Mouse (Mus musculus): ENCODE measurements around the gene Sft2d2. TPM values are rescaled to one million over a fixed set of nuclear protein-coding genes. Genes with fewer than 3 reads are reported as not detected.

Gene Sft2d2
- polyA plus RNA-seq, 1 experiment from 2014 or later = 14.1 TPM

DNA sequence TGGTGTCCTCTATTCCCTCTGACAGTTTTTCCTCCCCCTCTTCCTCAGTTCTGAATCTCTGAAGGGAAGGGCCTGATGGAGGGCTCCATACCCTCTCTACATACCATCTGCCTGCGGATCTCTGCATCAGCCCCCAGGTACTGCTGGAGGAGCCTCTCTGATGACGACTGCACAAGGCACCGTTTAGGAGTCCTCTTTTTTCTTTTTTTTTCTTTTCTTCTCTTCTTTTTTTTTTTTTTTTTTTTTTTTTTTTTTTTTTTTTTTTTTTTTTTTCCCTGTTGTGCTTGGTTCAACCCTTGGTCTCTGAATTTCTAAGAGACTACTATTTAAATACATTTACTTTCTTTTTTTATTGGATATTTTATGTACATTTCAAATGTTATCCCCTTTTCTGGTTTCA, 24.8 kb downstream of the Sft2d2 start:
- H3K36me3 ChIP-seq (ENCODE audit: control insufficient read depth, insufficient read depth, low read length) = no peaks in the 10 kb centered on the region
- H3K4me1 ChIP-seq (replicated peaks; ENCODE audit: control insufficient read depth, insufficient read depth, low read length) = no peaks in the 10 kb centered on the region
- H3K9ac ChIP-seq (ENCODE audit: low read depth, low read length) = no peak overlapping the region
- H3K4me2 ChIP-seq = no peak overlapping the region
- ATAC-seq (replicated peaks; ENCODE audit: low FRiP score) = no peak
- 80% methylated on average over 3 of the region's 3 CpGs for WGBS
- H3K9me3 ChIP-seq (ENCODE audit: control insufficient read depth, low read length) = no peaks in the 10 kb centered on the region; the same call in 1 of the 2 replicates
- H3K4me3 ChIP-seq (ENCODE audit: low read depth, low read length) = no peak overlapping the region
- no peaks in the 10 kb centered on the region for H3K27me3 ChIP-seq (replicated peaks; ENCODE audit: control insufficient read depth, insufficient read depth, low read length)
- no peak overlapping the region for H3K27ac ChIP-seq (ENCODE audit: low read depth, low read length)
- no peak for DNase-seq (ENCODE audit: low spot score)

DNA sequence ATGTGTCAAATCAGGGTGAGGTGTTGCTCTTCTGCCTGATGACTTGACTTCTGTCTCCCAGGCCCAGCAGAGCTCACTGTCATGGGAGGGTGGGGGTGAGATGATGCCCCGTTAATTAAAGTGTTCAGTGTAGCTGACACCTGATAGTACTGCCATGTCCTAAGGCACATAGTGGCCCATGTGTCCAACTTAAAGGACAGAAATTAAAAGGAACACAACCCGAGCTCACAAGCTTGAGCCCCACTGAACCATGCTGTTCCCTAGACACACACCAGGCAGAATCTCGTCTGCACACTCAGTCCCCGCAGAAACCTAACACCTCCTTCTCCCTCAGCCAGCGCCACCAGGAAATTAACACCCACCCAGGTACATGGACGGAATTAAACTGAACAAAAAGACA, 29.3 kb downstream of the Sft2d2 start:
- no peak for DNase-seq (ENCODE audit: low spot score)
- WGBS = 86% methylated on average over 6 of the region's 6 CpGs
- Histone ChIP-seq H3K4me3 (ENCODE audit: low read depth, low read length) (no peak overlapping the region), H3K27ac (ENCODE audit: low read depth, low read length) (no peak overlapping the region), H3K36me3 (ENCODE audit: control insufficient read depth, insufficient read depth, low read length) (no peaks in the 10 kb centered on the region), H3K4me2 (no peak overlapping the region), H3K27me3 (replicated peaks; ENCODE audit: control insufficient read depth, insufficient read depth, low read length) (no peaks in the 10 kb centered on the region), H3K4me1 (replicated peaks; ENCODE audit: control insufficient read depth, insufficient read depth, low read length) (no peaks in the 10 kb centered on the region), H3K9me3 (ENCODE audit: control insufficient read depth, low read length) (no peaks in the 10 kb centered on the region; the same call in 1 of the 2 replicates), H3K9ac (ENCODE audit: low read depth, low read length) (no peak overlapping the region)
- ATAC-seq (replicated peaks; ENCODE audit: low FRiP score) = no peak; the same call in 1 of the 2 replicates

DNA sequence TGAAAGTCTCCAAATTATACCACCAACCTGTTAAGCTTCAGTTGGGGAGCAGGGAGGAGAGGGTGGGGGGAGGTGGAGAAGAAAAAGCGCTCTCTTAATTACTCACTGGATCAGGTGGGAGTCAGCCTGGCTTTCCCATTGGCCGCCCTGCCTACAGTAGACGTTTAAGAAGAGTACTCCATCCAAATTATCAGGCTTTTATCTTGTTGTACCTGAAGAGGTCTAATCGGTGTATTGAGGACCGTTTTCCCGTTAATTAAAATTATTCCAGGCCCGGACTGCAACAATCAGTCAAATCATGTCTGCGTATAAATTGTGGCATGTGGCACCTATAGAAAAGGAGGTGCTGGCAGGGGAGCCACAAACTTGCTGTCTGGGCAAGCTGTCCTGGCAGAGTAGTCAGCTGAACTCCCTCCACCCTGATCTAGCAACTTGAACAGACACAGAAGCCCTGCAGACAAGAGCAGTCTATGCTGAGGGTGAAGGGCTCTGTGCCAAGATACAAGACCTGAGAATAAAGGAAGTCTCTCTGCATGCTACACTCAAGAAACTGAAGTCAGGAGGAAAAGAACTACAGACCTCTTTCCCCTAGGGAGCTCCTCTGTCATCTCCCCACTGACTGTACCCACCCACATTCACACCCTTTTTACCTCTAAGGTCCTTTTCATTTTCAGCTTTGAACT, 33.4 kb downstream of the Sft2d2 start, which contains the start of gene Tbx19:
Gene Tbx19 (minus strand): TSS at position 51 of the 683 bp plus-strand sequence.
- no peaks in the 10 kb centered on the region for H3K36me3 ChIP-seq (ENCODE audit: control insufficient read depth, insufficient read depth, low read length)
- H3K4me3 ChIP-seq (ENCODE audit: low read depth, low read length) = no peak within 1 kb of the TSS
- H3K4me2 ChIP-seq = no peak within 1 kb of the TSS
- ATAC-seq (replicated peaks; ENCODE audit: low FRiP score) = no peak
- no peaks in the 10 kb centered on the region for H3K27me3 ChIP-seq (replicated peaks; ENCODE audit: control insufficient read depth, insufficient read depth, low read length)
- DNase-seq (ENCODE audit: low spot score) = no peak
- no peaks in the 10 kb centered on the region for H3K4me1 ChIP-seq (replicated peaks; ENCODE audit: control insufficient read depth, insufficient read depth, low read length)
- 81% methylated on average over 8 of the region's 8 CpGs for WGBS
- no peaks in the 10 kb centered on the region; the same call in 1 of the 2 replicates for H3K9me3 ChIP-seq (ENCODE audit: control insufficient read depth, low read length)
- no peak within 1 kb of the TSS for H3K9ac ChIP-seq (ENCODE audit: low read depth, low read length)
- no peak within 1 kb of the TSS for H3K27ac ChIP-seq (ENCODE audit: low read depth, low read length)

DNA sequence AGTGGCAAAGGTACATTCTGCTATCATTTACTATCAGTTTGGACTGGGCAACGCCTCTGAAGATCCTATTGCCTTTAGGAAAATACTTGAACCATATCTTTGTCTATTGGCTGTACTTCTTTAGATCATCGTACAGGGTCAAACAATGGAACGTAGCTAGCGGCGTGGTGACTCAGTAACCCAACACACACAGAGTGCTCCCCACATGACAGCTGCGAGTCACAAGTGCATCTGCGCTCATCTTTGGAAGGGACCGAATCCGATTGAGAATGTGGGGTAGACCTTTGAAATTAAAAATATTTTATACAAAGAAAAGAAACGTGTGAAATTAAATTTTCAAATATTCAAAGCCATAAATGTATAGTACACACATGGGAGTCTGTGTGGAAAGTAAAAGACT, 35.4 kb downstream of the Sft2d2 start:
- no peak overlapping the region for H3K4me3 ChIP-seq (ENCODE audit: low read depth, low read length)
- no peak for ATAC-seq (replicated peaks; ENCODE audit: low FRiP score)
- H3K36me3 ChIP-seq (ENCODE audit: control insufficient read depth, insufficient read depth, low read length) = no peaks in the 10 kb centered on the region
- no peaks in the 10 kb centered on the region for H3K9me3 ChIP-seq (ENCODE audit: control insufficient read depth, low read length)
- H3K9ac ChIP-seq (ENCODE audit: low read depth, low read length) = no peak overlapping the region
- no peak for DNase-seq (ENCODE audit: low spot score)
- 79% methylated on average over 10 of the region's 10 CpGs for WGBS
- no peak overlapping the region for H3K27ac ChIP-seq (ENCODE audit: low read depth, low read length)
- H3K4me1 ChIP-seq (replicated peaks; ENCODE audit: control insufficient read depth, insufficient read depth, low read length) = no peaks in the 10 kb centered on the region
- no peak overlapping the region for H3K4me2 ChIP-seq
- H3K27me3 ChIP-seq (replicated peaks; ENCODE audit: control insufficient read depth, insufficient read depth, low read length) = no peaks in the 10 kb centered on the region

DNA sequence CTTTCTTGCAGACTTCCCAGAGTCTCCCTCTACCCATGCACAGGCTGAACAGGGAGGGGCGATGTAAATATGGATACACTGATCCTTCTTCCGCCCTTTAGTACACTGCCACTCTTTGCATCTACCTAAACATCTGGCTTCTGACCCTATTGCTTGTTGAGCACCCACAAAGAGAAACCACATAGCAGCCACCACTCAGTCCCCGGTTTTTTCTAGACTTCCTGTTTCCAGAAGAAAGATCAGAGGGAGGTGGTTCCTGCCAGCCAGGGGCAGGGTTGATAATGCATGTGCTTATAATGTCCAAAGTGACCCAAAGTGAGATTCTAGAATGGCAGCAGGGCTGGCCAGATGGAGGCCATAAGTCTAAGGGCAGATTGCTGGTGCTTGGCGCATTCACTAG, 40.1 kb downstream of the Sft2d2 start:
- 46% methylated on average over 4 of the region's 4 CpGs for WGBS
- Histone ChIP-seq H3K9me3 (ENCODE audit: control insufficient read depth, low read length) (no peaks in the 10 kb centered on the region), H3K4me3 (ENCODE audit: low read depth, low read length) (no peak overlapping the region), H3K36me3 (ENCODE audit: control insufficient read depth, insufficient read depth, low read length) (no peaks in the 10 kb centered on the region), H3K27ac (ENCODE audit: low read depth, low read length) (no peak overlapping the region), H3K9ac (ENCODE audit: low read depth, low read length) (no peak overlapping the region), H3K4me1 (replicated peaks; ENCODE audit: control insufficient read depth, insufficient read depth, low read length) (no peaks in the 10 kb centered on the region), H3K27me3 (replicated peaks; ENCODE audit: control insufficient read depth, insufficient read depth, low read length) (no peaks in the 10 kb centered on the region), H3K4me2 (no peak overlapping the region)
- ATAC-seq (replicated peaks; ENCODE audit: low FRiP score) = no peak
- no peak for DNase-seq (ENCODE audit: low spot score)

DNA sequence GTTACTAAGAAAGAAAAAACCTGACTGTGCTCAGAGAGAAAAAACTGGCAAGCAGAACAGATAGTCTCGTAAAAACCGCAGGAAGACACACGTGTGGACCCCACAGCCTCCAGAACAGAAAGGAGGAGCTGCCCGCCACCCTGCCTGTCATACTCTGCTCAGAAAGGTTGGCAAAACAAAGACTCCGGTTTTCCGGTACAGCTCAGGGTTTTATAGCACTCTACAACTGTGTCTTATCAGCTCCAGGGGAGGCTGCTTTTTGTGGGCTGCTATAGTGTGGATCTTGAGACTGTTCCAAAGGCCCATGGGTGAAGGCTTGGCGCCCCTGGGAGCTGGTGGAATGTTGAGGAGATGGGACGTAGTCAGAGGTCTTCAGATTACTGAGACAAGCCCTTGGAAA, 43.0 kb downstream of the Sft2d2 start:
- H3K4me1 ChIP-seq (replicated peaks; ENCODE audit: control insufficient read depth, insufficient read depth, low read length) = no peaks in the 10 kb centered on the region
- DNase-seq (ENCODE audit: low spot score) (no peak), ATAC-seq (replicated peaks; ENCODE audit: low FRiP score) (no peak)
- H3K36me3 ChIP-seq (ENCODE audit: control insufficient read depth, insufficient read depth, low read length) = no peaks in the 10 kb centered on the region
- no peak overlapping the region for H3K27ac ChIP-seq (ENCODE audit: low read depth, low read length)
- H3K9ac ChIP-seq (ENCODE audit: low read depth, low read length) = no peak overlapping the region
- no peaks in the 10 kb centered on the region for H3K9me3 ChIP-seq (ENCODE audit: control insufficient read depth, low read length)
- 78% methylated on average over 8 of the region's 8 CpGs for WGBS
- H3K27me3 ChIP-seq (replicated peaks; ENCODE audit: control insufficient read depth, insufficient read depth, low read length) = no peaks in the 10 kb centered on the region
- no peak overlapping the region for H3K4me2 ChIP-seq
- no peak overlapping the region for H3K4me3 ChIP-seq (ENCODE audit: low read depth, low read length)

DNA sequence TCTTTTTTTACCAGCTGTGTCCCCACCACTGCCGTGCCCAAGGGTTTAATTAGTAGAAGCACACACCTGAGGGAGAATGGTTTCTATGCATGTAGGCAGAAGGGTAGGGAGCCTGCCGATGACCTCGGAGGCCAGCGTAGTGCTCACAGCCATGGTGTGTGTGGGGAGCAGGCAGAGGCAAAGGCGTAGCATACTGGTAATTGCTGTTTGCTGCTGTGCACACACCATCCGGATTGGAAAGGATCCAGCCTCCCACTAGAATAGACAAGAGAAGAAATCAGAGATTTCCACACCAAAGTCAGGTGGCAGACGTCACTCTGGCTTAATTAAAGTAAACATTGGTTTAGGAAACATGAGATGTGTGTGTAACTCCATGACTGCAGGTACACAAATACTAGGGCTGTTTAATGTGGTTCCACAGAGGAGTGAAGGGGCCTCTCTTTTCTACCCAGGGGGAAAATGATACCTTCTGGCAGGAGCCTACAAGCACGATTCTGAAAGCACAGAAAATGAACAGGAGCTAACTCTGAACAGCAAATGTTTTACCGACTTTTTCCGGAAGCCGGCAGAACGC, 51.8 kb downstream of the Sft2d2 start:
- Histone ChIP-seq H3K4me1 (replicated peaks; ENCODE audit: control insufficient read depth, insufficient read depth, low read length) (no peaks in the 10 kb centered on the region), H3K9me3 (ENCODE audit: control insufficient read depth, low read length) (no peaks in the 10 kb centered on the region), H3K9ac (ENCODE audit: low read depth, low read length) (no peak overlapping the region), H3K27ac (ENCODE audit: low read depth, low read length) (no peak overlapping the region), H3K27me3 (replicated peaks; ENCODE audit: control insufficient read depth, insufficient read depth, low read length) (no peaks in the 10 kb centered on the region), H3K4me3 (ENCODE audit: low read depth, low read length) (no peak overlapping the region), H3K4me2 (no peak overlapping the region), H3K36me3 (ENCODE audit: control insufficient read depth, insufficient read depth, low read length) (no peaks in the 10 kb centered on the region)
- ATAC-seq (replicated peaks; ENCODE audit: low FRiP score) (no peak), DNase-seq (ENCODE audit: low spot score) (no peak)
- 83% methylated on average over 12 of the region's 12 CpGs for WGBS

DNA sequence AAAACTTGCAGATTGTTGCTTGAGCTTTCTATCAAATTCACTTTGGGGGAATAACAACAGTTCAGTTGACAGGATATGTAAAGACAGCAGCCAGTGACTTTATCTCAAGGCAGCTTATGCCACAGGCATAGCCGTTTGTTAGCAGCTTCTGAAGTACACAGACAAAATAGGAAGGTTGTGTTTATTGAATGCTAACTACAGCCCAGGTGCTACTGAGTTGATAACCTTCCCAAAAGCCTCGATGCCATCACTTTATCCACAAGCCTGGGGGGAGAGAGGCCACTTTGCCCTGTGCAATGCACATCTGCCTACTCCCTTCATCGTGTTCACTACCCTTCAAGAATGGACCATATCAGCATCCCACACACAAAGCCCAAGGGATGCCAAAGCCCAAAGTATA, 54.0 kb downstream of the Sft2d2 start:
- H3K4me3 ChIP-seq (ENCODE audit: low read depth, low read length) = no peak overlapping the region
- no peaks in the 10 kb centered on the region for H3K36me3 ChIP-seq (ENCODE audit: control insufficient read depth, insufficient read depth, low read length)
- H3K27ac ChIP-seq (ENCODE audit: low read depth, low read length) = no peak overlapping the region
- ATAC-seq (replicated peaks; ENCODE audit: low FRiP score) = no peak
- no peak for DNase-seq (ENCODE audit: low spot score)
- no peak overlapping the region for H3K9ac ChIP-seq (ENCODE audit: low read depth, low read length)
- WGBS = 52% methylated on average over 3 of the region's 3 CpGs
- H3K27me3 ChIP-seq (replicated peaks; ENCODE audit: control insufficient read depth, insufficient read depth, low read length) = no peaks in the 10 kb centered on the region
- H3K9me3 ChIP-seq (ENCODE audit: control insufficient read depth, low read length) = no peaks in the 10 kb centered on the region
- no peaks in the 10 kb centered on the region for H3K4me1 ChIP-seq (replicated peaks; ENCODE audit: control insufficient read depth, insufficient read depth, low read length)
- no peak overlapping the region for H3K4me2 ChIP-seq

DNA sequence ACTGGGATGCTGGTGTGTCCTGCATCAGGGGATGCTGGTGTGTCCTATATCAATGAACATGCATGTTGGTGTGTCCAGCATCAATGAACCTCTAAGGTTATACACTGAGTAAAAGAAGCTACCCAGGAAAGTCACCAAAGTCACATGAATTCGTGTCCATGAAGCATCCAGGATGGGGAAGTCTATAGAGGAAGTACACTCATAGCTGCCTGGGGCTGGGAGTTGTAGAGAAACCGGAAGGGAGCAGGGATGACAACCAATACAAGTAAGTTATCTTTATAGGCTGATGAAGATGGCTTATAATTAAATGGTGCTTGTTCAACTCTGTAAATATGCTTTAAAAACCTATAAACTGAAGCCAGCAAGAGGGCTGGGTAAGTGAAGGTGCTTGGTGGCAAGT, 60.4 kb downstream of the Sft2d2 start:
- DNase-seq (ENCODE audit: low spot score) (no peak), ATAC-seq (replicated peaks; ENCODE audit: low FRiP score) (no peak)
- Histone ChIP-seq H3K27ac (ENCODE audit: low read depth, low read length) (no peak overlapping the region), H3K4me3 (ENCODE audit: low read depth, low read length) (no peak overlapping the region), H3K36me3 (ENCODE audit: control insufficient read depth, insufficient read depth, low read length) (no peaks in the 10 kb centered on the region), H3K9me3 (ENCODE audit: control insufficient read depth, low read length) (no peaks in the 10 kb centered on the region), H3K4me1 (replicated peaks; ENCODE audit: control insufficient read depth, insufficient read depth, low read length) (no peaks in the 10 kb centered on the region), H3K9ac (ENCODE audit: low read depth, low read length) (no peak overlapping the region), H3K4me2 (no peak overlapping the region), H3K27me3 (replicated peaks; ENCODE audit: control insufficient read depth, insufficient read depth, low read length) (no peaks in the 10 kb centered on the region)
- WGBS = 49% methylated on average over 2 of the region's 2 CpGs

Data from liver, embryonic 11.5 days (tissue).